Mouse (Mus musculus) ES-Bruce4 (cell line): ENCODE data around the gene Slc8a1. TPM values are rescaled to one million over a fixed set of nuclear protein-coding genes. Genes with fewer than 3 reads are reported as not detected.

Experiments
- H3K27ac ChIP-seq: 2 replicates; pipeline ENCODE4 v1.5.1; 2012; ENCODE audit warnings: low read length, inconsistent platforms; ENCODE audit not compliant: insufficient read depth
- H3K27me3 ChIP-seq: 2 replicates; pipeline ENCODE4 v1.6.1; 2012; ENCODE audit warnings: mild to moderate bottlenecking, low read length, inconsistent platforms; ENCODE audit not compliant: control insufficient read depth, poor library complexity, insufficient read depth, severe bottlenecking
- H3K36me3 ChIP-seq: 2 replicates; pipeline ENCODE4 v1.6.1; 2012; ENCODE audit warnings: inconsistent platforms, mild to moderate bottlenecking, low read length, moderate library complexity; ENCODE audit not compliant: control insufficient read depth, poor library complexity, insufficient read depth, severe bottlenecking
- H3K4me1 ChIP-seq: one replicate; pipeline ENCODE4 v1.8.1; 2011; ENCODE audit warnings: low read length; ENCODE audit not compliant: control insufficient read depth, insufficient read depth
- H3K4me3 ChIP-seq: 2 replicates; pipeline ENCODE4 v1.5.1; 2011; ENCODE audit warnings: low read depth, mild to moderate bottlenecking, low read length
- H3K9ac ChIP-seq: 2 replicates; pipeline ENCODE4 v1.6.1; 2012; ENCODE audit warnings: low read depth, mild to moderate bottlenecking, inconsistent platforms; ENCODE audit not compliant: poor library complexity, severe bottlenecking
- H3K9me3 ChIP-seq: replicated peaks from 2 replicates; pipeline ENCODE4 v1.6.1; 2012; ENCODE audit warnings: mild to moderate bottlenecking, low read length, inconsistent platforms; ENCODE audit not compliant: control insufficient read depth, poor library complexity, insufficient read depth, severe bottlenecking
- CTCF ChIP-seq: IDR thresholded peaks from one replicate; pipeline ENCODE4 v1.8.1; 2011; ENCODE audit warnings: low read depth, low read length
- EP300 ChIP-seq: IDR thresholded peaks from 2 replicates; pipeline ENCODE4 v1.6.1; 2011; ENCODE audit warnings: low read depth, low read length; ENCODE audit not compliant: insufficient read depth
- POLR2A ChIP-seq: IDR thresholded peaks from one replicate; pipeline ENCODE4 v1.8.1; 2011; ENCODE audit warnings: low read length; ENCODE audit not compliant: insufficient read depth
- polyA plus RNA-seq: library from polyadenylated mRNA; stranded (reverse); fragments of >200 nt; gene quantifications from 2 replicates; pipeline ENCODE4 v1.2.4, GENCODE M21; 2011; ENCODE audit warnings: low read depth; ENCODE audit not compliant: missing spikeins, insufficient read depth, insufficient read length

Slc8a1 gene
- polyA plus RNA-seq, 1 experiment, result 0.52 TPM

DNA sequence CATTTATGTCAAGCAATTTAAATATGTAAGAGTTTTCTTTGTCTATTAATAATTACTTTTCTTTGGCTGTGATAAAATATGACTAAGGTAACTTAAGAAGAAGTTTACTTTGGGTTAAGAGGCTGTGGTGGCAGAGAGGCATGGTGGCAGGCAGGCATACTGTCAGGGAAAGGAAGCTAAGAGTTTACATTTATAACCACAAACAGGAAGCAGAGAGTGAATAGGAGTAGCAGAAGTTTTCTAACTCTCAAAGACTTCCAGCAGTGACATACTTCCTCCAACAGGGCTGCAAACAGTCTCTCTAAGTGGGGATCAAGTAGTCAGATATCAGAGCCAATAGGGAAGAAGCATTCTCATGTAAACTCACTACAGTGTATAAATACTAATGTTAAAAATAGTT lies 58.6 kb downstream of the Slc8a1 start:
- H3K4me3 ChIP-seq, result no peak overlapping the region

DNA sequence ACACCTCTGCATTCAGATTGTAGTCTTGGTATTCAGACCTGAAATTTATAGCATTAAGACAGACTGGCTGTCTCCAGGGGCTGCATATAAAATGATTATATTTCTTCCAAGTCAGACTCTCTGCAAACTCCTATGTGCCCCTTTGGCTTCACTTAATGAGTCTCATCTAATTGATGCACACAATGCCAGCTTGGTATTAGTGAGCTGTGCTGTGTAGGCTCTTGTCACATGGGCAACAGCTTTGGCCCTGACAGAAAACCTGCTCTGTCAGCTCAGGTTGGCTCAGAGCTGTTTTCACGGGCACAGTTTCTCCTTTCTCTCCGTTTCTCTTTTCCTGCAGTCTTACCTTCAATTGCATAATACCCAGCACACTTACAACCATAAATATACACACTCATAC lies 60.7 kb downstream of the Slc8a1 start:
- TF ChIP-seq CTCF (no peak), POLR2A (no peak), EP300 (no peak)
- H3K36me3 ChIP-seq, result no peaks in the 10 kb centered on the region
- peaks cover 1% of the 10 kb centered on the region; the same call in 1 of the 2 replicates for H3K27me3 ChIP-seq
- H3K4me1 ChIP-seq, result peaks cover 1% of the 10 kb centered on the region
- H3K9ac ChIP-seq, result no peak overlapping the region
- H3K4me3 ChIP-seq, result no peak overlapping the region
- H3K9me3 ChIP-seq, result no peaks in the 10 kb centered on the region
- no peak overlapping the region for H3K27ac ChIP-seq

More for the DNA sequence above, 58.6 kb downstream of the Slc8a1 start:
- Histone ChIP-seq H3K27ac (no peak overlapping the region), H3K36me3 (no peaks in the 10 kb centered on the region), H3K9me3 (no peaks in the 10 kb centered on the region), H3K4me1 (peaks cover 1% of the 10 kb centered on the region), H3K9ac (no peak overlapping the region), H3K27me3 (peaks cover 1% of the 10 kb centered on the region; the same call in 1 of the 2 replicates)
- TF ChIP-seq POLR2A, result no peak
- TF ChIP-seq EP300, result no peak
- no peak for TF ChIP-seq CTCF

GRCm38 (mm10) chr17:81676203-81676602 lies 62.0 kb downstream of the Slc8a1 start:
- no peaks in the 10 kb centered on the region for H3K9me3 ChIP-seq
- no peak for TF ChIP-seq POLR2A
- TF ChIP-seq CTCF, result no peak
- TF ChIP-seq EP300, result no peak
- no peak overlapping the region for H3K27ac ChIP-seq
- no peak overlapping the region for H3K9ac ChIP-seq
- H3K36me3 ChIP-seq, result no peaks in the 10 kb centered on the region
- peaks cover 1% of the 10 kb centered on the region for H3K4me1 ChIP-seq
- H3K4me3 ChIP-seq, result no peak overlapping the region
- peaks cover 2% of the 10 kb centered on the region; the same call in 1 of the 2 replicates for H3K27me3 ChIP-seq

- TF ChIP-seq POLR2A (no peak), CTCF (no peak), EP300 (no peak)
- H3K9me3 ChIP-seq, result no peaks in the 10 kb centered on the region
- H3K36me3 ChIP-seq, result no peaks in the 10 kb centered on the region
- peaks cover 10% of the 10 kb centered on the region for H3K27me3 ChIP-seq
- H3K27ac ChIP-seq, result no peak overlapping the region
- H3K4me1 ChIP-seq, result peaks cover under 1% of the 10 kb centered on the region
- no peak overlapping the region for H3K9ac ChIP-seq
- no peak overlapping the region for H3K4me3 ChIP-seq
Observed at GRCm38 (mm10) chr17:81671245-81671644, 66.9 kb downstream of the Slc8a1 start.

- peaks cover 10% of the 10 kb centered on the region for H3K27me3 ChIP-seq
- no peaks in the 10 kb centered on the region for H3K36me3 ChIP-seq
- no peaks in the 10 kb centered on the region for H3K4me1 ChIP-seq
- peak overlapping the region; percentile 76 for H3K9ac ChIP-seq
- no peak overlapping the region for H3K27ac ChIP-seq
- H3K9me3 ChIP-seq, result no peaks in the 10 kb centered on the region
- no peak for TF ChIP-seq POLR2A
- TF ChIP-seq CTCF, result no peak
- no peak for TF ChIP-seq EP300
- peak overlapping the region; percentile 96 for H3K4me3 ChIP-seq
Observed at GRCm38 (mm10) chr17:81669816-81670691, 68.1 kb downstream of the Slc8a1 start.
